Mouse (Mus musculus) heart, embryonic 13.5 days (tissue): Measurements from ENCODE around the gene Creb5. TPM values are rescaled to one million over a fixed set of nuclear protein-coding genes. Genes with fewer than 3 reads are reported as not detected.

Source experiments
- ATAC-seq: fragments of 200-750 bp; cut with Nextera tagmentation; 2 replicates; pipeline ENCODE4 v1.8.0; 2017; ENCODE audit warnings: moderate TSS enrichment; ENCODE audit not compliant: insufficient number of reproducible peaks, low FRiP score, low TSS enrichment; ENCODE audit errors: extremely low read depth
- H3K27ac ChIP-seq: fragments of 300-500 bp; sonication (generic); replicated peaks from 2 replicates; pipeline ENCODE4 v1.5.1; 2015; ENCODE audit warnings: moderate library complexity, mild to moderate bottlenecking, inconsistent platforms
- H3K27me3 ChIP-seq: fragments of 300-500 bp; sonication (generic); replicated peaks from 2 replicates; pipeline ENCODE4 v1.6.1; 2015; ENCODE audit warnings: mild to moderate bottlenecking, inconsistent platforms
- H3K36me3 ChIP-seq: fragments of 300-500 bp; sonication (generic); 2 replicates; pipeline ENCODE4 v1.6.1; 2015; ENCODE audit warnings: mild to moderate bottlenecking, inconsistent platforms
- H3K4me1 ChIP-seq: fragments of 300-500 bp; sonication (generic); 2 replicates; pipeline ENCODE4 v1.6.1; 2015; ENCODE audit warnings: inconsistent platforms
- H3K4me2 ChIP-seq: fragments of 300-500 bp; sonication (generic); 2 replicates; pipeline ENCODE4 v1.6.1; 2015; ENCODE audit warnings: inconsistent platforms, mild to moderate bottlenecking, moderate library complexity
- H3K4me3 ChIP-seq: fragments of 300-500 bp; sonication (generic); 2 replicates; pipeline ENCODE4 v1.5.1; 2015; ENCODE audit warnings: moderate library complexity, mild to moderate bottlenecking, inconsistent platforms
- H3K9ac ChIP-seq: fragments of 300-500 bp; sonication (generic); 2 replicates; pipeline ENCODE4 v1.6.1; 2015; ENCODE audit warnings: inconsistent platforms, mild to moderate bottlenecking, moderate library complexity
- H3K9me3 ChIP-seq: fragments of 300-500 bp; sonication (generic); 2 replicates; pipeline ENCODE4 v1.6.1; 2016; ENCODE audit warnings: inconsistent platforms
- WGBS: fragments of 180-500 bp; shearing (Covaris S2); methylation state at CpG from one replicate; pipeline ENCODE4 v1.1.7; 2015; ENCODE audit warnings: mixed read lengths; 5-methylcytosine and 5-hydroxymethylcytosine counted together
- polyA plus RNA-seq: library from polyadenylated mRNA; unstranded; fragments of >200 nt; fragmentation: Nextera tagmentation; extraction: Ambion mirVana; gene quantifications from 2 replicates; pipeline ENCODE4 v1.2.1, GENCODE M21; 2015

The Creb5 gene
- polyA plus RNA-seq, 1 experiment from 2014 or later: 31.1 TPM

DNA sequence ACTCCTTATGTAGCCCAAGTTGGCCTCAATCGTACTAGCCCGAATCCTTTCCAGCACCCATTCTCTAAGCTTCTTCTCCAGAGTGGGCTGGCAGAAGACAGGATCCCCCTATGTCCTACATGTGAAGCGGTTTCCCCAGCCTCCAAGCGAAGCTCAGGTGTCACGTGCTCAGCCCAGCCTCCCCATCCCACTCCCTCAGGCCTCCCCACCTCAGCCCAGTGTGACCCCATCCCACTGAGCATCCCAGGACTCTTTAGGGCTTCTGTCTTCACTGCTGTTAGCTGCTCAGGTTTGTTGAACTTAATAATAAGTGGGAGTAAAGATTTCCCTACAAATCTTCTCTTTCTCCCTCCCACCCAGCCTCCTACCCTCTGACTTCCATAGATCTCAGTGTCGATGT is 261.2 kb downstream of the Creb5 start:
- no peak overlapping the region for H3K27ac ChIP-seq
- WGBS: 61% methylated on average over 6 of the region's 6 CpGs

DNA sequence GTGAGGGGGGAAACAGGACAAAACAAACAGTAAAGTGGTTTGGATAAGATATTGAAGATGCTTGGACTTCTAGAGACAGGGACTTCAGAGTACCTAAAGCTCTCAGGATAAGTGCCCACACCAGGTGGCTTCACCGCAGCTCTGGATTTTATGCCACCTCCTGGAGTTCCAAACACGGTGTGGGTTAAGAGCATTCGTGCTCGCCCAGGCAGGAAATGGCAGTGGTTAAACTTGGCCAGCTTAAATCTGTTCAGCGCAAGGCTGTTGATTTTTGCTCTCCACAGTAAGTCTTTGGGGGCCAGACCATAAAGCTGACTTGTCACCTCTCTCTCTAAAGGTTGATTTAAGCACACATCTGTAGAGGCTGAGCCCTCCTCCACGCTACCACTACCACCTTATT is 262.3 kb downstream of the Creb5 start:
- H3K27me3 ChIP-seq: no peaks in the 10 kb centered on the region
- WGBS: 54% methylated on average over 6 of the region's 6 CpGs
- no peak overlapping the region for H3K27ac ChIP-seq
- H3K4me2 ChIP-seq: no peak overlapping the region
- ATAC-seq: no peak
- H3K9me3 ChIP-seq: no peaks in the 10 kb centered on the region; the same call in 1 of the 2 replicates
- H3K4me3 ChIP-seq: no peak overlapping the region
- H3K36me3 ChIP-seq: no peaks in the 10 kb centered on the region
- no peak overlapping the region; the same call in 1 of the 2 replicates for H3K9ac ChIP-seq
- peaks cover 39% of the 10 kb centered on the region for H3K4me1 ChIP-seq

More for the DNA sequence above, 261.2 kb downstream of the Creb5 start:
- Histone ChIP-seq H3K27me3 (no peaks in the 10 kb centered on the region), H3K4me3 (no peak overlapping the region), H3K4me1 (peaks cover 39% of the 10 kb centered on the region), H3K36me3 (no peaks in the 10 kb centered on the region), H3K9me3 (no peaks in the 10 kb centered on the region; the same call in 1 of the 2 replicates), H3K4me2 (no peak overlapping the region), H3K9ac (no peak overlapping the region)
- ATAC-seq: no peak

DNA sequence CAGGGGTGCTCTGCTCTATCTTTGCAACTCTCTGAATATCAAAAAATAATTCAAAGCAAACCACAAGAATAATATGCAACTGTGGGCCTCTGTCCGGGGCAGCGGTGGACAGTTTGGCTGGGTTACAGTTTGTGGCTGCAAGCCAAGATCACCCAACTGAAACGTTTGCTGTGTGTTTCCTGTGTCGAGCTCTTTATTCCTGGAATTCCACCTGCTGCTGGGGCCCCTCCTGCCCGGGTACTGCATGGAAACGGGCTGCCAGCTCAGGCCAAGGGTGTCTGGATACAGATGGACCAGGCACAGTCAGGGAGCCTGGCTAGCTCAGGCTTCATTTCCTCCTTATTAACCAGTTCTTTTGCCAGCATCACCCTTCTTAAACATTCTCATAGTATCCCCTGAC is 269.0 kb downstream of the Creb5 start:
- Histone ChIP-seq H3K4me2 (no peak overlapping the region), H3K36me3 (no peaks in the 10 kb centered on the region), H3K27me3 (no peaks in the 10 kb centered on the region), H3K27ac (peak overlapping the region; percentile 29; the same call in 1 of the 2 replicates), H3K9ac (0 out of 2 replicates have a peak overlapping the region, but pooled peaks have one; percentile 12), H3K9me3 (no peaks in the 10 kb centered on the region), H3K4me3 (no peak overlapping the region), H3K4me1 (peaks cover 24% of the 10 kb centered on the region)
- ATAC-seq: no peak
- WGBS: 8% methylated on average over 6 of the region's 6 CpGs

DNA sequence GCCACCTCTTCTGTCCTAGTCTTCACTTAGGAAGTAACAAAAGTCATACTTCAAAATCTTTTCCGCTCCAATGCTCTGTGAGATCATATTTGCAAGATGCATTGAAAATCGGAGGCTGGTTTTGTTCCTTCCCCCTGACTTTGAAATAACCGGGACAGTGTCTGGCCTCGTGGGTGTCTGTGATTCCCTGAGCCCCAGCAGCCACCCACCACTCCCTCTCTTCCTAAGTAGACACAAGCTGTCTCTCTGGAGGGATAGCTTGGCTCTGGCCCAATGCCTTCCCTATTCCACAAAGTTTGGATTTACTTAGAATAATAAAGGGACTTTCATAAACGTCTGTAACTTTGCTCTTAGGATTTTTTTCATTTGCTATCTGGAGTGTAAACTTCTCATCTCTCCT is 273.9 kb downstream of the Creb5 start:
- Histone ChIP-seq H3K27me3 (no peaks in the 10 kb centered on the region), H3K4me2 (no peak overlapping the region), H3K27ac (peak overlapping the region; percentile 45), H3K9ac (0 out of 2 replicates have a peak overlapping the region, but pooled peaks have one; percentile 54), H3K36me3 (no peaks in the 10 kb centered on the region), H3K9me3 (no peaks in the 10 kb centered on the region), H3K4me1 (peaks cover 55% of the 10 kb centered on the region), H3K4me3 (no peak overlapping the region)
- 44% methylated on average over 5 of the region's 5 CpGs for whole genome bisulfite sequencing
- ATAC-seq: no peak

DNA sequence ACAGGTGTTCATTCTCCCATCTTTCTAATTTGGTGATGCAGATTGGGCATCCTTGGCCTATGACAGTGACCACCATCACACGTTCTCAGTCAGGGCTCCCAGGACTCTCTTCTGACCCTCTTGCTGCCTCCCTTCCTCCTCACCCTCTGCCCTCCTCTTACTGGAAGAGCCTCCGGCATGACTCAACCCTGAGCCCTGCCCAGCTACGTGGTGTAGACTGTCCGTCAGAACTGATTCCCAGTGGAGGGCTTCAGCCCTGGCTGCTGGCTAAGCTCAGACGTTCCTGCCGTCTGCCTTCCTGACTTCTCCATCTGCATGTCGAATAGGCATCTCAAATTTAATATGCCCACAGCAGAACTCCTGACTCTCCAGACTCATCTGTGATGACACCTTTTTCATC is 275.5 kb downstream of the Creb5 start:
- Histone ChIP-seq H3K27ac (peak overlapping the region; percentile 39), H3K4me2 (no peak overlapping the region), H3K9me3 (no peaks in the 10 kb centered on the region), H3K27me3 (no peaks in the 10 kb centered on the region), H3K9ac (no peak overlapping the region), H3K4me3 (no peak overlapping the region), H3K36me3 (no peaks in the 10 kb centered on the region), H3K4me1 (peaks cover 60% of the 10 kb centered on the region)
- WGBS: 43% methylated on average over 7 of the region's 7 CpGs
- no peak for ATAC-seq

DNA sequence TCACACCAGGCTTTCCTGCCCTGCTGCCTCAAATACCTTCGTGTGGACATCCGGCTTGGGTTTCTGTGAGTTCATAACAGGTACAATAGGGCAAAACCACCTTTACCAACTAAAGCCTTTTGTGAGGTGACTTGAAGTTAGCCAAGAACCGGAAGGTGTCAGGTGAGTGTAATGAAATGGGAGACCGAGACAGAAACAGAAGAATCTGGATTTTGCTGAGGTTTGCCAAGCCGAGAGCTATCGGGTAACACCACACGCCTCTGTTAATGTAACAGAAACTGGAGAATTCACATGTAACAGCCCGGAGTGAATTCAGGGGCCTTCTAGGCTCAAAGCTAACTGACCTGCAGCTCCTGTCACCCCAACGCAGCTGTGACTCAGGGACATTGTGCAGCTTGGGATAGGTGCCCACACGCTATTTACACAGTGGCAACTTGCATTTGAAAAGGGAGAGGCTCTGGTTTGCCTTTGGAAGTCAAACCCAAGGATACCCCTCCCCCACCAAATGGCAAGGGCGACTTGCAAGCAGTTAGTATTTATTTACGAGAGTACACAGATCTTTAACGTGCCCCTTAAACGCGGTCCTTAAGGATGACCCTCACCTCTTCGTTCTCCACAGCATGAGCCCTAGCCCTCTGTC is 276.6 kb downstream of the Creb5 start:
- H3K4me2 ChIP-seq: no peak overlapping the region
- no peak overlapping the region for H3K4me3 ChIP-seq
- no peaks in the 10 kb centered on the region for H3K9me3 ChIP-seq
- no peak for ATAC-seq
- H3K27me3 ChIP-seq: no peaks in the 10 kb centered on the region
- no peaks in the 10 kb centered on the region for H3K36me3 ChIP-seq
- no peak overlapping the region for H3K27ac ChIP-seq
- WGBS: 71% methylated on average over 16 of the region's 16 CpGs
- H3K9ac ChIP-seq: no peak overlapping the region
- peaks cover 64% of the 10 kb centered on the region for H3K4me1 ChIP-seq

DNA sequence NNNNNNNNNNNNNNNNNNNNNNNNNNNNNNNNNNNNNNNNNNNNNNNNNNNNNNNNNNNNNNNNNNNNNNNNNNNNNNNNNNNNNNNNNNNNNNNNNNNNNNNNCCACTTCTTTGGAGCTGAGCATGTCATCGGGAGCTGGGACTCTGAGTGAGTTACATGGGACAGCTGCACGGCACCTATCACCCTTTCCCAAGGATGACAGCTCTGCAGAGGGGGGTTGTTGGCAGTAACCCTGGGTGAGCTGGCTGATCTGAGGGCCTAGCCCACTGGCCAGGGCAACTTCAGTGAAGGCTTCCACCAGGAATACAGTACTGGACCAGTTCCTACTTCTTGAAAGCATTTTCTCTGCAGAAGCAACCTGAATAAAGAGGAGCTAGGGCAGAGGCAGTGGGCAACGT is 282.4 kb downstream of the Creb5 start:
- Histone ChIP-seq H3K4me3 (no peak overlapping the region), H3K9ac (no peak overlapping the region), H3K27ac (peak overlapping the region; percentile 5; the same call in 1 of the 2 replicates), H3K9me3 (no peaks in the 10 kb centered on the region), H3K4me1 (peaks cover 72% of the 10 kb centered on the region), H3K27me3 (no peaks in the 10 kb centered on the region), H3K4me2 (no peak overlapping the region), H3K36me3 (no peaks in the 10 kb centered on the region)
- WGBS: 21% methylated on average over 3 of the region's 3 CpGs
- ATAC-seq: no peak

DNA sequence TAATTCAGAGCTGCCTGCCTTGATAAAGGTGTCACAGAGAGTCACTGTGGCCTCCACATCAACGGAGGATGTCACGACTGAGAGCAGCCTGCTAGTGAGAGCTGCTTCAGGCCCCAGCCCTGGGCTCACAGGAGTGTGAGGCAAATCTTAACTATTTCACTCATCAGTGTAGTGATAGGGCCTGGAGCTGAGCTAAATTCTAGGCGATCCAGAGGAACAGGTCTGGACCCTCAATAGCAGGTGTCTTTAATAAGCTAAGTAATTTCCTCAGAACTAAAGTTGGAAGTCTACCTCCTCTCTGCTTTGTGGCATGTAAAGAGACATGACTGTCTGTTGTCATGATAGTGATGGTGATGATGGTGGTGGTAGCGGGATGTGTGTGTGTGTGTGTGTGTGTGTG is 283.8 kb downstream of the Creb5 start:
- no peak for ATAC-seq
- 63% methylated on average over 4 of the region's 4 CpGs for WGBS
- Histone ChIP-seq H3K9ac (peak overlapping the region; percentile 5; the same call in 1 of the 2 replicates), H3K4me2 (no peak overlapping the region), H3K9me3 (no peaks in the 10 kb centered on the region), H3K4me1 (peaks cover 72% of the 10 kb centered on the region), H3K27me3 (no peaks in the 10 kb centered on the region), H3K27ac (no peak overlapping the region), H3K36me3 (no peaks in the 10 kb centered on the region), H3K4me3 (no peak overlapping the region)

DNA sequence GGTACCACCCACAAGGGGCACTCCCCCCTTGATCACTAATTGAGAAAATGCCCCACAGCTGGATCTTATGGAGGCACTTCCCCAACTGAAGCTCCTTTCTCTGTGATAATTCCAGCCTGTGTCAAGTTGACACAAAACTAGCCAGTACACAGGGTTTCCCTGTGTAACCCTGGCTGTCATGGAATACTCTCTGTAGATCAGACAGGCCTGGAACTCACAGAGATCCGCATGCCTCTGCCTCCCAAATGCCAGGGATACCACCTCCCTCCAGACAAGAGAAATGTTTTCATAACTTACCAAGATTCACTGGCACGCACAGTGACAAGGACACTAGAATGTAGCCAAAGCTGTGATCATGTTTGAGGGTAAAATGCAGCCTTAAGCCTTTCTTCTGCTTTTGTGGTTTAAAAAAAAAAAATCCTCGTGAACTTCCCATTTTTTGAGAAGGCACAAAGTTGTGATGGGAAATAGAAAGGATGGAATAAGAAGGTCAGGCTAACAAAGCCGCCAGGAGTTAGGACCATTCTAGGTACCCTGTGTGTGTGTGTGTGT is 284.6 kb downstream of the Creb5 start:
- peak overlapping the region; percentile 96; the same call in 1 of the 2 replicates for H3K27ac ChIP-seq
- H3K27me3 ChIP-seq: no peaks in the 10 kb centered on the region
- ATAC-seq: no peak
- no peaks in the 10 kb centered on the region for H3K9me3 ChIP-seq
- no peak overlapping the region for H3K4me2 ChIP-seq
- WGBS: 76% methylated on average over 4 of the region's 4 CpGs
- no peaks in the 10 kb centered on the region for H3K36me3 ChIP-seq
- no peak overlapping the region for H3K4me3 ChIP-seq
- H3K9ac ChIP-seq: no peak overlapping the region
- H3K4me1 ChIP-seq: peaks cover 77% of the 10 kb centered on the region

DNA sequence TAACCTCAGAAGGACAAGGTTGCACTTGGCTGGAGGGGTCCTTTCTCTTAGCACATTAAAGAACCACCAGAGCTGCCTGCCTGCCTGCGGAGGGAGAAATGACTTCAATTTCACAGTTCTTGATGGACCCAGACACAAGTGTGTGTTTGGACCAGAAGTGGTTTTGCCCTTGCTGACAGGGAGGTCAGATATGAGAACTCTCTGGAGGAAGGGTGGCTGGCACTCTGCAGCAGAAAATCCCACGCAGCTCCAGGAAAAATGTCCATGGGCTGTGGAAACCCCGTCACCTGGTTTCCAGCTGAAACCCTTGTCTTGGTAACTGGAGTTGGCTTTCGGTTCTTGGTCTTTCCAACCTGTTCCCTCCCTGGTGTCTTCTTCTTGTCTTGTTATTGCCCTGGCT is 285.4 kb downstream of the Creb5 start:
- Histone ChIP-seq H3K9me3 (no peaks in the 10 kb centered on the region), H3K27ac (peak overlapping the region; percentile 96), H3K36me3 (no peaks in the 10 kb centered on the region), H3K4me3 (no peak overlapping the region), H3K27me3 (no peaks in the 10 kb centered on the region), H3K4me1 (peaks cover 77% of the 10 kb centered on the region), H3K9ac (peak overlapping the region; percentile 86), H3K4me2 (peak overlapping the region; percentile 78)
- ATAC-seq: no peak
- WGBS: 33% methylated on average over 4 of the region's 4 CpGs

DNA sequence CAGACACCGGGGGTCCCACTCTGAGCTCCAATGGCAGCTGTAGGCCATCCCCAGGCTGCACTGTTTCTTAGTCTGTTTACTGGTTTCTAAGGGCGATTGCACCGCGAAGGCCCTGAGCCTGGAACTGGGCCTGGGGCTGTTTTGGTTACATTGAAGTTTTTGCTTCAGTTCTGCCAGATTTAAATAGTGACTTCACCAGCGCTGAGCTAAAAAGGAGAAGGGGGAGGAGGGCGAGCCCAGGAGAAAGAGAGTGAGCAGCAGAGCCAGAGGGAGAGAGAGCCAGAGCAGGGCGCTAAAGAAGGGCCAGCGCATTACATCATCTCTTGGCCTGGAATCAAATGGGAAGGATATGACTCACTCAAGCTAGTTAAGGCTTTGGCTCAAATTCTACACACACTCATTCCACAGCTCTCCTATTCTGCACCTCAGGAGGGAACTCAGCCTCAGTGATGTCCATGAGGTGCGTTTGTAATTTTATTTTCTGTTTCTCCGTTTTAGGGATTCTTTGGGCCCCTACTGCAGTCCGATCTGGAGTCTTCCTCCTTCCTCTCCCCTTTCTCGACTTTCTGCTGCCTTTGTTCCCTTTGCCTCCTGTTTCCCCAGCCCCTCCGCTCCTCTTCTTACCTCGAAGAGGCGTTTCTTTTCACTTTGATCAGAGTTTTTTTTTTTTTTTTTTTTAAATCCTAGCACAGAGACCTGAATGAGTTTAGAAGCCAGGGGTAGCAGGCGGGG is 286.1 kb downstream of the Creb5 start:
- H3K36me3 ChIP-seq: no peaks in the 10 kb centered on the region
- H3K9ac ChIP-seq: peak overlapping the region; percentile 86
- peaks cover 78% of the 10 kb centered on the region for H3K4me1 ChIP-seq
- peak overlapping the region; percentile 58 for H3K4me3 ChIP-seq
- H3K4me2 ChIP-seq: peak overlapping the region; percentile 78
- peak overlapping the region; percentile 96 for H3K27ac ChIP-seq
- no peaks in the 10 kb centered on the region for H3K27me3 ChIP-seq
- no peaks in the 10 kb centered on the region for H3K9me3 ChIP-seq
- WGBS: 3% methylated on average over 15 of the region's 16 CpGs
- ATAC-seq: peak; percentile 86
